Comparison of ENCODE assay signal across 30 mouse cellular contexts in the genomic region with DNA sequence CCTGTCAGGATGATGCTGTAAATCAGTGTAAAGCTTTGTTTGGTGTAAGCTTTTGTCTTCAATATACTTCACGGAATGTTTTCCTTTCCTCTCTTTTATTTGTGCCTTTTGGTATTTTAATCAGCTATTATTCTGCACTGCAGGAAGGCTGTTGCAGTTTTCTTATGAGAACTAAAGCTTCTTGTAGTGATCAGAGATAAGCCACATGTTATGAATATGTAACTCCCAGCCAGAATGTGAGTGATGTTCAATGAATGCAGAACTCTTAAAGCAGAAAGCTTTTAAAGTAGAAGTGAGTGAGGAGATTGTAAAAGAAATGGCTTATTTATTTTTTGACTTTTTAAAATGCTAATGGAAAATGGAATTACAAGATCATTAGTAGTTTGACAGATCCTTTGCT.
A peak's percentile ranks its signal among the peaks of the same experiment; 100 is the strongest.
DNase-seq lines count a peak whose midpoint lies in the region; ATAC-seq and TF ChIP-seq lines count a peak whose summit lies in the region.
"Had no signal": no experiment of that assay in that cellular context is flagged by ENCODE, and none has a peak within 500 bp of the region (broad histone marks: within the 10 kb centered on the region; RNA-seq: fewer than 3 reads in every experiment).

No protein-coding gene starts in this region.

- H3K36me3 ChIP-seq in forebrain, embryonic 11.5 days (ENCODE audit: control insufficient read depth, insufficient read depth, low read length), result no peaks in the 10 kb centered on the region
- H3K36me3 ChIP-seq in forebrain, embryonic 13.5 days (ENCODE audit: poor library complexity, severe bottlenecking), result no peaks in the 10 kb centered on the region
- no peaks in the 10 kb centered on the region for H3K36me3 ChIP-seq in forebrain, postnatal 0 days (ENCODE audit: insufficient read depth)
- H3K36me3 ChIP-seq in forebrain, embryonic 12.5 days (replicated peaks), result no peaks in the 10 kb centered on the region
- H3K36me3 ChIP-seq: embryonic facial prominence, embryonic 10.5 days; embryonic facial prominence, embryonic 13.5 days; G1E; heart, embryonic 10.5 days; heart, embryonic 13.5 days; hindbrain, embryonic 12.5 days; hindbrain, embryonic 15.5 days; intestine, embryonic 15.5 days; kidney, embryonic 15.5 days had no signal

- TF ChIP-seq CTCF in forebrain, postnatal 0 days (IDR thresholded peaks at IDR 0.05; ENCODE audit: low read depth), result no peak

- DNase-seq in forebrain, embryonic 11.5 days (ENCODE audit: low spot score), result no peak
- no peak for DNase-seq in forebrain, postnatal 0 days
- DNase-seq in brain, adult 2 months (ENCODE audit: low read depth, low spot score), result peak; percentile 1
- no peak for DNase-seq in gastrocnemius, postnatal 25 days
- DNase-seq: adrenal gland, adult 2 months; adrenal gland, postnatal 14 days; B cell, adult 2 months; cerebellum, adult 18-20 months; cerebellum, adult 9-10 months; cerebellum, postnatal 14 days; gastrocnemius, postnatal 36 days; heart, adult 2 months; heart, postnatal 14 days; heart, postnatal 4 days; kidney, adult 11 months; kidney, adult 8-10 months had no signal

- H3K27ac ChIP-seq in forebrain, embryonic 11.5 days (ENCODE audit: low read depth, low read length), result no peak overlapping the region
- H3K27ac ChIP-seq in forebrain, embryonic 13.5 days, result no peak overlapping the region
- H3K27ac ChIP-seq in forebrain, postnatal 0 days (ENCODE audit: low read depth, low read length), result no peak overlapping the region
- H3K27ac ChIP-seq in forebrain, embryonic 12.5 days, result no peak overlapping the region
- H3K27ac ChIP-seq: embryonic facial prominence, embryonic 10.5 days; embryonic facial prominence, embryonic 13.5 days; heart, adult 2 months; heart, embryonic 10.5 days; heart, embryonic 13.5 days; hindbrain, embryonic 12.5 days; hindbrain, embryonic 15.5 days; intestine, embryonic 15.5 days; kidney, embryonic 15.5 days had no signal

- H3K4me3 ChIP-seq in forebrain, embryonic 11.5 days (ENCODE audit: low read depth, low read length), result no peak overlapping the region
- no peak overlapping the region for H3K4me3 ChIP-seq in forebrain, embryonic 13.5 days
- H3K4me3 ChIP-seq in forebrain, postnatal 0 days (ENCODE audit: low read depth, low read length), result no peak overlapping the region
- H3K4me3 ChIP-seq in forebrain, embryonic 12.5 days (replicated peaks), result no peak overlapping the region
- H3K4me3 ChIP-seq: embryonic facial prominence, embryonic 10.5 days; embryonic facial prominence, embryonic 13.5 days; erythroblast, embryonic 14.5 days; heart, adult 2 months; heart, embryonic 10.5 days; heart, embryonic 13.5 days; hindbrain, embryonic 12.5 days; hindbrain, embryonic 15.5 days; intestine, embryonic 15.5 days; kidney, embryonic 15.5 days had no signal

- no peaks in the 10 kb centered on the region for H3K9me3 ChIP-seq in forebrain, embryonic 11.5 days (ENCODE audit: control insufficient read depth, low read length)
- H3K9me3 ChIP-seq in forebrain, embryonic 13.5 days (replicated peaks), result no peaks in the 10 kb centered on the region
- no peaks in the 10 kb centered on the region for H3K9me3 ChIP-seq in forebrain, postnatal 0 days (ENCODE audit: low read length)
- H3K9me3 ChIP-seq in forebrain, embryonic 12.5 days, result no peaks in the 10 kb centered on the region
- H3K9me3 ChIP-seq: embryonic facial prominence, embryonic 10.5 days; embryonic facial prominence, embryonic 13.5 days; G1E; heart, embryonic 10.5 days; heart, embryonic 13.5 days; hindbrain, embryonic 12.5 days; hindbrain, embryonic 15.5 days; intestine, embryonic 15.5 days; kidney, embryonic 15.5 days had no signal

- ATAC-seq in forebrain, embryonic 11.5 days (replicated peaks; ENCODE audit: low FRiP score), result 0 out of 2 replicates have a peak, but pooled peaks have one; percentile 53
- ATAC-seq in forebrain, embryonic 13.5 days, result no peak
- ATAC-seq in forebrain, postnatal 0 days, result peak; percentile 84; the same call in 1 of the 2 replicates
- ATAC-seq in forebrain, embryonic 12.5 days (ENCODE audit: low FRiP score), result no peak
- ATAC-seq: intestine, embryonic 15.5 days; Patski had no signal

- H3K4me2 ChIP-seq in forebrain, embryonic 11.5 days (ENCODE audit: low read depth, low read length, severe bottlenecking), result no peak overlapping the region
- no peak overlapping the region for H3K4me2 ChIP-seq in forebrain, embryonic 13.5 days
- no peak overlapping the region for H3K4me2 ChIP-seq in forebrain, postnatal 0 days (ENCODE audit: low read depth)
- H3K4me2 ChIP-seq in forebrain, embryonic 12.5 days, result no peak overlapping the region
- H3K4me2 ChIP-seq: embryonic facial prominence, embryonic 13.5 days; heart, embryonic 13.5 days; hindbrain, embryonic 12.5 days; hindbrain, embryonic 15.5 days; intestine, embryonic 15.5 days; kidney, embryonic 15.5 days had no signal

- H3K9ac ChIP-seq in forebrain, embryonic 11.5 days (ENCODE audit: low read length), result no peak overlapping the region
- H3K9ac ChIP-seq in forebrain, embryonic 13.5 days, result no peak overlapping the region
- H3K9ac ChIP-seq in forebrain, postnatal 0 days, result no peak overlapping the region
- no peak overlapping the region for H3K9ac ChIP-seq in forebrain, embryonic 12.5 days
- H3K9ac ChIP-seq: embryonic facial prominence, embryonic 13.5 days; heart, embryonic 13.5 days; hindbrain, embryonic 12.5 days; hindbrain, embryonic 15.5 days; intestine, embryonic 15.5 days; kidney, embryonic 15.5 days had no signal

- H3K4me1 ChIP-seq in forebrain, embryonic 11.5 days (replicated peaks; ENCODE audit: control insufficient read depth, insufficient read depth, low read length), result no peaks in the 10 kb centered on the region
- H3K4me1 ChIP-seq in forebrain, embryonic 13.5 days, result no peaks in the 10 kb centered on the region
- H3K4me1 ChIP-seq in forebrain, postnatal 0 days (ENCODE audit: insufficient read depth), result no peaks in the 10 kb centered on the region
- H3K4me1 ChIP-seq in forebrain, embryonic 12.5 days, result no peaks in the 10 kb centered on the region
- H3K4me1 ChIP-seq: embryonic facial prominence, embryonic 10.5 days; embryonic facial prominence, embryonic 13.5 days; heart, embryonic 10.5 days; heart, embryonic 13.5 days; hindbrain, embryonic 12.5 days; hindbrain, embryonic 15.5 days; intestine, embryonic 15.5 days; kidney, embryonic 15.5 days had no signal

- 14% methylated on average over 1 of the region's 1 CpGs for WGBS in forebrain, embryonic 11.5 days
- WGBS in forebrain, embryonic 13.5 days, result 0% methylated on average over 1 of the region's 1 CpGs
- 10% methylated on average over 1 of the region's 1 CpGs for WGBS in forebrain, postnatal 0 days
- 10% methylated on average over 1 of the region's 1 CpGs for WGBS in forebrain, embryonic 12.5 days

- H3K27me3 ChIP-seq in forebrain, embryonic 11.5 days (ENCODE audit: control insufficient read depth, insufficient read depth, low read length), result no peaks in the 10 kb centered on the region
- no peaks in the 10 kb centered on the region for H3K27me3 ChIP-seq in forebrain, embryonic 13.5 days
- no peaks in the 10 kb centered on the region for H3K27me3 ChIP-seq in forebrain, postnatal 0 days (ENCODE audit: insufficient read depth, low read length)
- no peaks in the 10 kb centered on the region for H3K27me3 ChIP-seq in forebrain, embryonic 12.5 days
- H3K27me3 ChIP-seq: CH12.LX; embryonic facial prominence, embryonic 13.5 days; heart, embryonic 13.5 days; hindbrain, embryonic 12.5 days; hindbrain, embryonic 15.5 days; intestine, embryonic 15.5 days; kidney, embryonic 15.5 days; Patski had no signal

Comparison
In these comparisons a context has a peak if more than half of its experiments do, and no peak if none do; other contexts are left out.
1. ATAC-seq: peak in forebrain, embryonic 11.5 days (single experiment) and forebrain, postnatal 0 days (single experiment); none in forebrain, embryonic 13.5 days (single experiment) and forebrain, embryonic 12.5 days (single experiment).